Mouse (Mus musculus) MEL (cell line): ENCODE measurements at regions not wholly inside any gene's neighbourhood (a gene's known extent, or its start where the extent isn't known, plus 50 kb on each side); places are given as distances from the start of the nearest gene placed in this dataset.

ENCODE experiments used
- DNase-seq: peaks from one replicate; pipeline ENCODE4 v3.0.0; 2011; ENCODE audit warnings: low read depth, low spot score
- H3K27ac ChIP-seq: 2 replicates; pipeline ENCODE4 v1.5.1; 2012; ENCODE audit warnings: low read depth, mild to moderate bottlenecking, control low read depth, low read length, moderate library complexity; ENCODE audit not compliant: control insufficient read depth
- H3K27me3 ChIP-seq, 2 experiments: fragments of 150-350 bp in 1 of 2; sonication (generic) in 1 of 2; 2 replicates each; pipeline ENCODE4 v1.6.1; 2012; ENCODE audit warnings: low read length in 2 of 2, mild to moderate bottlenecking in 2 of 2, improper control_type of control experiment in 1 of 2, moderate library complexity in 1 of 2; ENCODE audit not compliant: insufficient read depth in 2 of 2, control insufficient read depth in 1 of 2
- H3K36me3 ChIP-seq, 2 experiments: 2 replicates each; pipeline ENCODE4 v1.6.1; 2012 to 2014; ENCODE audit warnings: low read length in 2 of 2, improper control_type of control experiment in 1 of 2, inconsistent platforms in 1 of 2, mild to moderate bottlenecking in 1 of 2; ENCODE audit not compliant: insufficient read depth in 2 of 2, control insufficient read depth in 1 of 2
- H3K4me1 ChIP-seq, 2 experiments: fragments of 150-350 bp in 1 of 2; sonication (generic) in 1 of 2; 2 replicates each; pipeline ENCODE4 v1.6.1; 2012; ENCODE audit warnings: low read length in 2 of 2, improper control_type of control experiment in 1 of 2, mild to moderate bottlenecking in 1 of 2; ENCODE audit not compliant: insufficient read depth in 2 of 2, control insufficient read depth in 1 of 2
- H3K4me3 ChIP-seq, 2 experiments: fragments of 150-350 bp in 1 of 2; sonication (generic) in 1 of 2; 2 replicates each; pipeline ENCODE4 v1.5.1; 2012; ENCODE audit warnings: low read depth in 2 of 2, low read length in 2 of 2, mild to moderate bottlenecking in 2 of 2, moderate library complexity in 2 of 2, control low read depth in 1 of 2, improper control_type of control experiment in 1 of 2; ENCODE audit not compliant: control insufficient read depth in 1 of 2, insufficient read depth in 1 of 2
- H3K79me2 ChIP-seq: 2 replicates; pipeline ENCODE4 v1.6.1; 2012; ENCODE audit warnings: mild to moderate bottlenecking, low read length, moderate library complexity; ENCODE audit not compliant: control insufficient read depth, poor library complexity, insufficient read depth
- H3K9ac ChIP-seq: 2 replicates; pipeline ENCODE4 v1.6.1; 2012; ENCODE audit warnings: low read depth, mild to moderate bottlenecking, control low read depth, low read length, moderate library complexity; ENCODE audit not compliant: control insufficient read depth, poor library complexity, severe bottlenecking
- H3K9me3 ChIP-seq: fragments of 150-350 bp; sonication (generic); replicated peaks from 2 replicates; pipeline ENCODE4 v1.6.1; 2012; ENCODE audit warnings: mild to moderate bottlenecking, low read length, improper control_type of control experiment, moderate library complexity; ENCODE audit not compliant: insufficient read depth
- ELF1 ChIP-seq: IDR thresholded peaks from 2 replicates; pipeline ENCODE4 v1.6.1; 2014; ENCODE audit warnings: low read depth, mild to moderate bottlenecking, inconsistent platforms, low read length, improper control_type of control experiment, moderate library complexity
- GABPA ChIP-seq: IDR thresholded peaks from 2 replicates; pipeline ENCODE4 v1.6.1; 2012; ENCODE audit warnings: low read depth, mild to moderate bottlenecking, inconsistent platforms, low read length, improper control_type of control experiment, moderate library complexity
- JUND ChIP-seq: IDR thresholded peaks from 2 replicates; pipeline ENCODE4 v1.6.1; 2011; ENCODE audit warnings: low read depth, mild to moderate bottlenecking, improper control_type of control experiment, low read length
- KAT2A ChIP-seq: conservative IDR thresholded peaks from 2 replicates; pipeline ENCODE4 v1.6.1; 2012; ENCODE audit warnings: low read depth, low read length, improper control_type of control experiment, inconsistent platforms
- MAX ChIP-seq: IDR thresholded peaks from 2 replicates; pipeline ENCODE4 v1.6.1; 2011; ENCODE audit warnings: low read length, improper control_type of control experiment
- MXI1 ChIP-seq: IDR thresholded peaks from 2 replicates; pipeline ENCODE4 v1.6.1; 2011; ENCODE audit warnings: mild to moderate bottlenecking, low read depth, low read length, improper control_type of control experiment
- MYC ChIP-seq: IDR thresholded peaks from 2 replicates; pipeline ENCODE4 v1.6.1; 2011; ENCODE audit warnings: low read depth, mild to moderate bottlenecking, low read length, improper control_type of control experiment, moderate library complexity
- NRF1 ChIP-seq: IDR thresholded peaks from 2 replicates; pipeline ENCODE4 v1.6.1; 2014; ENCODE audit warnings: low read depth, mild to moderate bottlenecking, inconsistent platforms, low read length, improper control_type of control experiment, moderate library complexity; ENCODE audit not compliant: poor library complexity, insufficient read depth, severe bottlenecking
- POLR2A ChIP-seq, 2 experiments: IDR thresholded peaks; 2 replicates each; pipeline ENCODE4 v1.6.1; 2011 to 2012; ENCODE audit warnings: low read length in 2 of 2, mild to moderate bottlenecking in 2 of 2, control low read depth in 1 of 2, improper control_type of control experiment in 1 of 2, low read depth in 1 of 2, moderate library complexity in 1 of 2; ENCODE audit not compliant: control insufficient read depth in 1 of 2, insufficient read depth in 1 of 2, poor library complexity in 1 of 2
- RAD21 ChIP-seq: IDR thresholded peaks from 2 replicates; pipeline ENCODE4 v1.6.1; 2011; ENCODE audit warnings: mild to moderate bottlenecking, low read depth, low read length, improper control_type of control experiment
- SIN3A ChIP-seq: IDR thresholded peaks from 2 replicates; pipeline ENCODE4 v1.6.1; 2012; ENCODE audit warnings: low read length, improper control_type of control experiment, inconsistent platforms
- SMC3 ChIP-seq: IDR thresholded peaks from 2 replicates; pipeline ENCODE4 v1.6.1; 2011; ENCODE audit warnings: low read depth, low read length, improper control_type of control experiment
- TBP ChIP-seq: IDR thresholded peaks from 2 replicates; pipeline ENCODE4 v1.8.0; 2011; ENCODE audit warnings: low read depth, low read length, improper control_type of control experiment
- USF2 ChIP-seq, 2 experiments: IDR thresholded peaks; 2 replicates each; pipeline ENCODE4 v1.6.1; 2011 to 2012; ENCODE audit warnings: improper control_type of control experiment in 2 of 2, low read length in 2 of 2, borderline replicate concordance in 1 of 2, inconsistent platforms in 1 of 2, low read depth in 1 of 2, mild to moderate bottlenecking in 1 of 2; ENCODE audit not compliant: insufficient read depth in 1 of 2
- ZC3H11A ChIP-seq: IDR thresholded peaks from 2 replicates; pipeline ENCODE4 v1.6.1; 2012; ENCODE audit warnings: low read depth, mild to moderate bottlenecking, inconsistent platforms, low read length, improper control_type of control experiment
- ZMIZ1 ChIP-seq: IDR thresholded peaks from 2 replicates; pipeline ENCODE4 v1.6.1; 2012; ENCODE audit warnings: low read depth, mild to moderate bottlenecking, inconsistent platforms, low read length, improper control_type of control experiment, moderate library complexity
- ZNF384 ChIP-seq: IDR thresholded peaks from 2 replicates; pipeline ENCODE4 v1.6.1; 2012; ENCODE audit warnings: low read depth, mild to moderate bottlenecking, inconsistent platforms, low read length, improper control_type of control experiment

- Histone ChIP-seq H3K36me3 (no peaks in the 10 kb centered on the region), H3K79me2 (no peaks in the 10 kb centered on the region), H3K9ac (no peak overlapping the region), H3K4me3 (no peak overlapping the region), H3K9me3 (no peaks in the 10 kb centered on the region), H3K27me3 (no peaks in the 10 kb centered on the region), H3K27ac (no peak overlapping the region), H3K4me1 (no peaks in the 10 kb centered on the region)
- DNase-seq: no peak
- TF ChIP-seq NRF1 (no peak), MAX (no peak)
Measured at GRCm38 (mm10) chr13:44564705-44565104, 164.6 kb upstream of the Jarid2 start.

DNA sequence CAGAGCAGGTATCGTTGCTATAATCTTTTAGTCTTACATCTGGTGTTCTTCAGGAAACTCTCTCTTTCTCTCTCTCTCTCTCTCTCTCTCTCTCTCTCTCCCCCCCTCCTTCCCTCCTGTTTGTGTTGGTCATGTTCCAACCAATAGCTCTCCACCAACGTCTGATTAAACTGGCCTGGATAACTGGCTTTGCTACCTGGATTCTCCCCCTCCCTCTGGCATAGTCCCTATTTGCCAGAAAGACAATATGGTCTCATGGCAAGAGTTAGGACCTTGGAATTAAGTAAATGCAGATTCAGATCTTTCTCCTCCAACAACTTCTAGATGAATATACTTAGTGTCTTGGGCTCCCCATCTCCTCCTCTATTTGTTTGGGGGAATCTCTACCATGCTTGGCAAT is 161.6 kb upstream of the Jarid2 start:
- no peak overlapping the region for H3K27ac ChIP-seq
- H3K79me2 ChIP-seq: no peaks in the 10 kb centered on the region
- no peaks in the 10 kb centered on the region for H3K4me1 ChIP-seq
- no peak for DNase-seq
- H3K27me3 ChIP-seq: no peaks in the 10 kb centered on the region
- H3K4me3 ChIP-seq: no peak overlapping the region
- no peak overlapping the region for H3K9ac ChIP-seq
- no peaks in the 10 kb centered on the region for H3K36me3 ChIP-seq
- no peak for TF ChIP-seq TBP
- TF ChIP-seq USF2 (IDR thresholded peaks at IDR 0.05; ENCODE audit: borderline replicate concordance in 1 of 2, insufficient read depth in 1 of 2, low read depth in 1 of 2, low read length in 2 of 2): no peak
- no peak for TF ChIP-seq MXI1
- TF ChIP-seq GABPA: no peak
- H3K9me3 ChIP-seq: no peaks in the 10 kb centered on the region

DNA sequence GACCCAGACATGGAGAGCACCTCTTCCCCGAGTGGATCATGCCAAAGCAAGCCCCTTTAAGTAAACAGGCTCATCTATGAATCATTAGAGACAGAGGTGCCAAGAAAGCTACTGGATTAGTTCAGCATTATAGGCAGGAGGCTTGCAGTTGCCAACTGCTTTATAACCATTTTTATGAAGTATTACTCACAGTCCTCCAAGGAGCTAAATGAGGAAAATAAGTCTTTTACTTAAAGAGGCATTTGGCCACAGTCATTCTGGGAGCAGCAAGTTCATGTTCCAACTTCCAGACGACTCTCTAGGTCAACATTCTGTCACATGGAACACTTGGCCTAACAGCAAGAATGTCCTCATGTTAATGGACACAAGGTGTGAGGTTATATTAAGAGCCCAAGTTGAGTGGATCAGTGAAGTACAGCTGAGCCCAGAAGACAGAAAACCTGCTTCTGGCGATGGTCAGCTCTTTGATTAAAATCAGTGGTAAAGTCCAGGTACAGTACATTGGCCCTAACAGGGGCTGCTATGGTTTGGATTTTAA is 160.0 kb upstream of the Jarid2 start:
- Histone ChIP-seq H3K9ac (no peak overlapping the region), H3K79me2 (no peaks in the 10 kb centered on the region)
- TF ChIP-seq JUND (no peak), SMC3 (no peak), MXI1 (no peak)
- TF ChIP-seq, all 39 proteins: peak for 0
- Histone ChIP-seq H3K27ac (no peak overlapping the region), H3K4me3 (no peak overlapping the region), H3K4me1 (no peaks in the 10 kb centered on the region), H3K9me3 (no peaks in the 10 kb centered on the region), H3K36me3 (no peaks in the 10 kb centered on the region), H3K27me3 (no peaks in the 10 kb centered on the region)
- no peak for DNase-seq

GRCm38 (mm10) chr13:44573463-44573862 is 155.8 kb upstream of the Jarid2 start:
- no peak overlapping the region for H3K4me3 ChIP-seq
- DNase-seq: no peak
- no peaks in the 10 kb centered on the region for H3K79me2 ChIP-seq
- H3K4me1 ChIP-seq: no peaks in the 10 kb centered on the region
- no peak overlapping the region for H3K9ac ChIP-seq
- H3K9me3 ChIP-seq: no peaks in the 10 kb centered on the region
- no peaks in the 10 kb centered on the region for H3K36me3 ChIP-seq
- no peaks in the 10 kb centered on the region for H3K27me3 ChIP-seq
- no peak for TF ChIP-seq RAD21
- no peak for TF ChIP-seq ZNF384
- no peak for TF ChIP-seq KAT2A
- no peak for TF ChIP-seq SIN3A
- TF ChIP-seq ELF1: no peak
- TF ChIP-seq MYC: no peak
- TF ChIP-seq POLR2A (IDR thresholded peaks at IDR 0.05; ENCODE audit: control insufficient read depth in 1 of 2, insufficient read depth in 1 of 2, low read depth in 1 of 2, low read length in 2 of 2, poor library complexity in 1 of 2): no peak
- TF ChIP-seq ZMIZ1: no peak
- TF ChIP-seq ZC3H11A: no peak
- no peak overlapping the region for H3K27ac ChIP-seq
